Mouse (Mus musculus) heart, postnatal 36 days (tissue): Measurements from ENCODE around the gene Kcnma1. TPM values are rescaled to one million over a fixed set of nuclear protein-coding genes. Genes with fewer than 3 reads are reported as not detected.

Experiments
- DNase-seq, 2 experiments: peaks; one replicate each; pipeline ENCODE4 v3.0.0; 2021 to 2022
- intact Hi-C: fragments of 180-260 bp; cut with DNase I; formaldehyde crosslinking; loops from one replicate; pipeline ENCODE4 v1.15.1; 2025
- total RNA-seq, 2 experiments: library from RNA; stranded (reverse); gene quantifications; 2 replicates each; pipeline ENCODE4 v1.2.3; 2021

The Kcnma1 gene
- total RNA-seq, 2 experiments from 2014 or later = 0.62 to 0.94 TPM

DNA sequence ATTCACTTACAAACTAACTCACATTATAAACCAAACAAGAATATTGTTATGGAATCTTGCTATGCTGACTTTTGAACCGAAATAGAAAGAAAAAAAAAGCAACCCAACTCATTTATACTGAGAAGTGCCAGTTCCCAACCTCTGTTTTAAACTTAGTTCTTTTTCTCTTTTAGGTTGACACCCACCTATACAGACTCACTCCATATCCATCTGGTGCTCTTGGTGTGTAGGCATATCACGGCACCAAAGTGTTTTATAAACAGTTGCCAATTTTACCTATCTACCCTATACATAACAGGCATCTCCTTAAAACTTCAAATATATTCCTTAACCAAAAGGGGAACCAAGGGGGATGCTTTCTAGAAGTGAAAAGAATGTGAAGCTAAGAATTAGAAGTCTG is 393.6 kb downstream of the Kcnma1 start:
- DNase-seq = no peak
- intact Hi-C loops = no loop called here

DNA sequence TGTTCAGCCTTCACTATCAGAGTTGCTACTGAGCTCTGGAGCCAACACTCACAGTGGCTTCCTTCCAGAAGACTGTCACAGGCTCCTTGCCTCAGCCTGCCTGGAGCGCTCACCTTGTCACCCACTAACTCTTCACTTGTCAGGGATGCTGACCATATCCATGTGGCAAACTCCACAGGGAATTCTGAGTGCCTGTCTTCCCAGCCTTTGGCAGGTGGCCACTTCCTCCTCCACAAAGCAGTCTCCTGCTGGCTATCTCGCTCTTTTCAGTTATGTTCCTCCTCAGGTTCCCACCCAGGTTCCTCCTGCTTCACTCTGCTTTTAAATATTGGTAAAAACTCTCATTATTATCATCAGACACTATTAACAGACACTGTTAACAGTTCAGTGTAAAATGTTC is 395.3 kb downstream of the Kcnma1 start:
- intact Hi-C loops = no loop called here

DNA sequence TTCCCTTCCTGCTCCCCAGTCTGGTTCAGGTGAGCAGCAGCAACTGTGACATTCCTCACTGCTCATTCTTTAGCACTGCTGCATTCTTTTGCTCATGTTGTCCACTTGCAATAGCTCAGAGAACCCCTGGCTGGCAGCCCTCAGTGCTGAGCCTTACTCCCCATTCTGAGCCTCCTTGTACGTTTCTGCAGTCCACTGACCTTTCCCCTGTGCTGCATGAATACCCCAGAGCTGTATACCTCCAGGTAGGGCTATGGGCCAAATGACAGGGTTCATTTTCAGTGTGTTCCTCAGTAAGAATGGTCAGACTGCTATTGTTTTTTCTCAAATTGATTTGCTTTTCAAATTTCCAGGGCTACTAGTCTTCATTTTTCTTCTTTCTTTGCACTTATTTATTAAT is 396.2 kb downstream of the Kcnma1 start:
- intact Hi-C loops = no loop called here

More for the DNA sequence above, 395.3 kb downstream of the Kcnma1 start:
- no peak for DNase-seq

DNA sequence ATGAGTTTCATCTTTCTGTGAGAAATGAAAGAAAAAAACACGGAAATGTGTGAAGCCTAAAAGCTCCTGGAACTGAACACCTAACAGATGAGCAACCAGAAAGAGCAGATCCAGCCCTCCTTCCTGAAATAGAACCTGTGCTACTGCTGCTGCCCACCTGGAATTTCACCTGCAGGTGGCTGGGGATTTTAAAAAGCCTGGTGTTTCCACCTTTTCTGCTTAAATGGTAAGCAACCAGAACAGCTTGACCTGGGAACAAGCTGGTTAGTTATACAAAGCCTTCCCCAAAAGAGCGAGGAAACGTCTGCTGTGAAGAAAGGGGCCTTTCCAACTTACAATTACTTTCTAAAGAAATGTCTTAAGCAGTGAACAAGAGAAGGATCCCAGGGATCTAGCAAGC is 404.2 kb downstream of the Kcnma1 start:
- DNase-seq = no peak
- intact Hi-C loops = no loop called here

More for the DNA sequence above, 396.2 kb downstream of the Kcnma1 start:
- no peak for DNase-seq

DNA sequence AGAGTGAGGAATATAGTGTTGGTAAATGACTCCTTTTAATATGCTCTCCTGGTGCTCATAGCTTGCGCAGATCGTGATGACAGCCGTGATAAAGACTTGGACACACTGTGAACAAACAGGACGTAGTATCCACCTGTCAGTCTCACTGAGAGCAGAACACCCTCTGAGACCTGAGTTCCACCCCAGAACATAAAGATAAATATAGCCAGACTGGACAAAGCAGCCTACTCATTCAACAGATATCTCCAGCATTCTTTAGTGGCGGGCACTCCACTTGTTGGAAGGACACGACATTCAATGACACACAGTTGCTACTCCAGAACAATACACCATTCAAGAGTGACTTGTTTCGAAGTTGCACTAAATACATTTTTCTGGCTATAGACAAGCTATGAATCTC is 408.6 kb downstream of the Kcnma1 start:
- intact Hi-C loops = no loop called here
- no peak for DNase-seq

DNA sequence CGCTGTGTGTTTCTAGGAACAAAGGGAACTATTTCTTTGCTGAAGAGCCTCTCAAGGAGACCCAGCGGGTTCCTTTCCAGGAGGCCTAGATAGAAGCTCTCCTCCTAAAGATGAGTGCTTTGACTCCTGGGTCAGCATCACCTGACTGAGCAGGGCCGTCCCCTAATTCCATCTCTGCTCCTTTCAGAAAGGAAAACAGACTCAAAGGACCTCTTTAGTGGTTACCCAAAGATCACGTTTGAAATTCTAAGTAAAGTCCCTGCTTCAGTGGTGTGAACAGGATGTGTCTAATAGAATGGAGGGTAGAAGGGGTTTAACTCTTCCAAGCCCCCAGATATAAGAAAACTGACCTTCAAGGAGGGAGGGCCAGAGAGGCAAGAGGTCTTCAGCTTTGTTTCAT is 411.4 kb downstream of the Kcnma1 start:
- no peak for DNase-seq
- intact Hi-C loops = no loop called here

DNA sequence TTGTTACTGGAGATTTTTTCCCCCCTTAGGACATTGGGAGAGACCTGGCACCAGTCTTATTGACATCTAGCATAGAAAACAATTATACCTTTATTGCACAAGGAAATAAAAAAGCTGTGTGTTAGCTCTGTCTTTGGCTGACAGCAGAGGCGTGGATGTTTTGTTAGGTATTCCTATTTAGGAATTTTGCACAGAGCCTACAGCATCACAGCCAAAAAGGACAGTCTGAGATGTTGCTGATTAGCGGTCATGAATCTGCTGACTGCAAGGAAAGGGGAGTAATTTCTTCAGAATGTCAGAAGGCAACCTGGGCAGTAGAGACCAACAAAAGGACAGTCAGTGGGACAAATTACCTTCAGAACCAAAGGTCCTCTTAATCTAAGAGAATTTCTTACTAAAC is 412.2 kb downstream of the Kcnma1 start:
- intact Hi-C loops = no loop called here

DNA sequence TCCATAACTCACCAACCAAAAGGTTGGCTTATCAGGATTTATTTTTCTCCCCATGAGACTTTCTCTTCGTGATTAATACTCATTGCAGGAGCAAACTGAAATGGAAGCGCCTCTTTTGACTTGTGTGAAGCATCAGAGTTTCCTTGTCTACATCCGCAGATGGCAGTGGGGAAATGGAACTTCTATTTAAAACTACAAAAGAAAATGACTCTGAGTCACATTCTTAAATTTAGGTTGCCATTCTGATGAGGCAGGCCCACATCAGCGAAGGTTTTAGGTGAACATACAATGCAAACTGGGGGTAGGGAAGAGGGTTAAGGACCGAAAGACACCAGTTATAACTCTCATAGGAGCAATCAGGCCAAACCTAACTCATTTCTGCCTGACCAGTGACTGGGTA is 419.7 kb downstream of the Kcnma1 start:
- intact Hi-C loops = no loop called here
- no peak for DNase-seq

More for the DNA sequence above, 412.2 kb downstream of the Kcnma1 start:
- no peak for DNase-seq

DNA sequence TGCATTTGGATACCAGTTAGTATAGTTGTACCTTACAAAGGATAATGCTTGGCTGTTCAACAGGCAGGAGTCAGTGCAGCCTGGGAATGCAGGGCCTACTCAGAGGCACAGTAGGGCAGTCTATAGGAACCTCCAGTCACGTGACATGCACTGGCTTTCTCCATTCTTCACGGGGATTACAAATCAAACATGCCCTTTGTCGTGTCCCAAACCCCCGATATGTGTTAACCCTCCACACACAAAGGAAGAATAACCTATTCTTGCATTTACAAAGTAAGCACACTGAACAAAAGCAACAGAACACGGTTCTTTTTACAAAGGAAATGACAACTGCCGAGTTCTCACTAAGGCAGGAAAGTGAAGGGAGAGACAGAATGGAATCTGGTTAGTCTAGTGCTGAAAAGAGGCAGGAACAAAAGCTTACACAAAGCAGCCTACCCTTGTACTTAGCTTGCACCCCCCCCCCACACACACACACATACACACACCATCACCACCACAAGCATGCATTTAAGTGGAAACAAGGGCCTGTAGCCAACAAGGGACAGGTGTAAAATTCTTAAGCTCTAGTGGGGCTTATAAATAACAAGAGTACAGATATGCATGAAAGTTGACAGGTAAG is 421.4 kb downstream of the Kcnma1 start:
- DNase-seq = no peak
- intact Hi-C loops = no loop called here

DNA sequence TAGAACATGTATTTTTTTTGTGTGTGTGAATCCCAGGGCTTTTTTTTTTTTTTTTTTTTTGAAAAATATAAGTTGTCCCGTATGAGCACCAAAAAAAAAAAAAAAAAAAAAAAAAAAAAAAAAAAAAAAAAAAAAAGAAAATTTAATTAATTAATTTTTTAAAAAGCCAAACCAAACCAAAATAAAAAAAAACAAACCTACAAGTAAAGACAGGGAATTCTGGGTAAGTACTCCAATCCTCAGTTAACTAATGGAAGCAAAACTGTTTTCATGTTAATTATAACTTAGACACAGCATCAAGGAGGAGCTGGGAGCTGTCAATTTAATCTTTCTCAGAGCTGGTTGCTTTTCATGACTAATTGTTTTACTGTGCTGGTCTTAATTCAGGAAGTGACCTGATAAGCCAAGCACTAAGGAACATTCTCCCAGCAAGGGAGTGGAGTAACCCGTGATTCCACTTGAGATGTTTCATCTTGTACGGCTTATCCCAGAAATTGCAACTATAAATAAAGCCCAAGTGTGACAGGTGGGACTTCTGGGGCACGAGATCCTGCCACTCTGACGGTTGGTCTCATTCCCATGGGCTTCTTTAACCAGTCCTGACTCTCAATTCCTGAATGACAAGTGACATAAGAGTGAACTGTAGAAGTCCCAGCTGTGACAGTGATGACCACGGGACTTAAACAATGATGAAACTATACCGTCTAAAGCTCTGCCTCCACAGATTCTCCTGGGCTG is 424.4 kb downstream of the Kcnma1 start:
- no peak for DNase-seq
- intact Hi-C loops = no loop called here

DNA sequence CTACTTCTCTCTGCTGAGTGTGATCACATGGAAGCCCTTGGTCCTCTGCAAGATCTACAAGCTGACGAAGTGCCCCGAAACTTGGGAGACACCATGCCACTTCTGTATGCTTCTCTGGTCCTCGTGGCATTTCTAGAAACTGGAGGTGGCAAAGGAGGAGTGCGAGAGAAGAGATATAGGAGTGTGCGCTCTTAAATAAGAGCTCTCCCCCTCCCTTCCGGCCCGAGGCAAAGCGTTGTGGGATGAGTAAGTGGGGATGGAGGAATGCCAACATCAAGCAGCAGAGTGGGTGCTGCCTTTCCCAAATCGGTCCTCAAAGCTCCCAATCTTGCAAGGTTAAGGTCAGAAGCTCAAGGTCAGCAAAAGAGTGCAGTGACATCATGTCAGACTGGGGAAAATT is 426.8 kb downstream of the Kcnma1 start:
- no peak for DNase-seq
- intact Hi-C loops = no loop called here

DNA sequence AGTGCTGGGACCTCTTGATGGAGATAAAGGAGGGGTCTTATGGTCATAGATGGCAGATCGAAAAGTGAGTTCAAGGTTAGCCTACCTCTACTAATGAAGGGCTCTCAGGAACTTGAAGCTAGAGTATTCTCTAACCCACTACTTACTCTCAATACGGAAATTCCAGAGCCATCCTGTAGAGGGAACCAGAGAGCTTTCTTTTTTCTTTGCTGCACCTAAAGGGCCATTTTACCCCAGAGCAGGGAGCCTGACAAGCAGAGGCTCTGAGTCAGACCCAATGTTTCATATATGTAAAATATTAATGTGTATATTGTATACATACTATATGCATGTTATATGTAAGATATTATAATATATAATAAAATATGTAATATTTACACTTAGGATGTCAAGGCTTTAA is 431.1 kb downstream of the Kcnma1 start:
- DNase-seq = peak; percentile 26 to 32
- intact Hi-C loops = loop anchor here (1.0 to 5.0 kb wide), 4 partner anchors 57 to 476 kb away; no protein-coding TSS in a partner anchor

DNA sequence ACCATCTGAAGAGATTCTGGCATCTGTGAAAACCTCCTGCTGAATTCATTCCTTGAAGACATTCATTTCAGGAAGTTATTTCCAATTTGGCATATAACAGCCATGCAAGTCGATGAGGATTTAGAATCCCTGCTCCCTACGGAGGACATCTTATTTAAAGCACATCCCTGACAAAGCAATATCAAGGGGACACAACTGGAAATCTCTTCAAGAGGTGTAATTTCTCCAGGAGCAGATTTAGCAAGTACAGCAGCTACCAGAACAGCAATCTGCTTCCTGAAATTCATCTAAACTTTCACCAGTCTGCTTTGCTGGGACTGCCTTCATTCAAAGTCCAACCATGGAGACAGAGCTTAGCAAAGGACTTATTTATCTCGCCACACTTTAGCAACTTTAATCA is 433.0 kb downstream of the Kcnma1 start:
- no peak for DNase-seq
- intact Hi-C loops = loop anchor here (5.0 kb wide), 1 partner anchor 211 kb away; no protein-coding TSS in a partner anchor

DNA sequence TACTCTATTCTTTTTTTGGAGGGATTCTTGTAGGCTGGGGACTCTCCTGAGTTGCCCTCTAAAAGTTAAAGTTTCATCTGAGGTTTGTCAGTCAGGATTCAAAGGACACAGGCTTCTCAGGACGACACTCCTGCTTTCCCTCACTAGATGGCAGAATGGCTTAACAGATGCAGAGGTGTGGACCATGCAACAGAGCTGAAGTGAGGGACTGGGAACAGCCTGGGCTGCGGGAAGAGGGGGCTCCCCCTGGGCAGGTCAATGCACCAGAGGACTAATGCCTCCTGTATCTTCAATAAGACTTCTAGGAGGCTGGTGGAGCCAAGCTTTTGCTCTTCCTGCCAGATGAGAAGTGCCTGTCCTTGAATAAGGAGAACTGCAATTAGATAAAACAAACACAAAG is 438.3 kb downstream of the Kcnma1 start:
- intact Hi-C loops = loop anchor here (5.0 kb wide), 1 partner anchor 696 kb away; no protein-coding TSS in a partner anchor
- DNase-seq = no peak

DNA sequence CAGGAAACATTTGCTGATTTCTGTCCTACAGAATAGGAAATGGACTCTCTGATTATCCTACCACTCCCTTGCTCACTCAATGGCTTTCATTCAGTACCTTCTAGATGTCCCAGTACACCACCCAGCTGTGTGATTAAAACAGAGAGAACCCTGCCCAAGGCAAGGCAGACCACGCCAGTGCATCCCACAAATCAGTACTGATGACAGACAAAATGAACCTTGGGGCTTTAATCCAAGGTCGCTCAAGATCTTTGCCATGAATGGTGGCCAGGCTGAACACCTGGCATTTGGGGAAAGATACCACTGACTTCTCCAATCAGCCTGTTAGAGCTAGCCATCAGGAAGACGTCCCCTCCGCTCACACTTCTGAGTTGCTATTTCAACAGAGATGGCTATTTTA is 440.2 kb downstream of the Kcnma1 start:
- no peak for DNase-seq
- intact Hi-C loops = no loop called here

DNA sequence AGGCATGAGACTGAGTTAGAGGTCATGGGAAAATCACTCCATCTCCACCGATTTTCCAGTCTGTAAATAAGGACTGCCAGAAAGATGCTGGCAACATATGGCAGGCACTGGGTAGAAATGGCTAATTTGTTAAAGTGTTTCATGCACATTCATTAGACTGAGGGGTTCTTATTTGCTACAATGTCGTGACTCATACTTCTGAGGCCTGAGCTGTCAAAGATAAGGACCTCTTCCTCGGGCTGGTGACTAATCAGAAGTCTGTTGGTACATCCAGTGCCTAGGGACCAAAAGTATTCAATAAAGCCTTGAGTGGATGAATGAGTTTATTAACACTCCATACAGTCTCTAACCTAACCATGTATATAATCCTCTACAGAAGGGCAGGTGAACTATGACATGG is 440.9 kb downstream of the Kcnma1 start:
- DNase-seq = no peak

DNA sequence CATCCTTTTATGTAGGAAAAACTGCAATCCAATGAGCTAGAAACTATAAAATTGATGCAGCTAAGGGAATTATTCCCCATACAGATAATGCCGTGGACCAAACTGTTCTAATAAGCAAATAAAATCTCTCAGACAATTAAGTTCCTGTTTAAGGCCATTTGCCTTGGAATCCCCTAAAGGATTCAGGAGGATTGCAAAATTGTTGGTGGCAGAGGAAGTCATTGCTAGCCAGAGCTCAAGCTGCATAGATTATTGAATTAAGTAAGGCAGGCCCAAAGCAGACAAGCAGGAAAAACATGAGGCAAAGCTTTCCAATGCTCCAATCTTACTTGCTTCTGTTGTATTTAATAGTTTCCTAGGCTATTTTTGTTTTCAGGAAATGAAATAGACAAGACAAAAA is 441.5 kb downstream of the Kcnma1 start:
- no peak for DNase-seq
- intact Hi-C loops = no loop called here

More for the DNA sequence above, 440.9 kb downstream of the Kcnma1 start:
- intact Hi-C loops = no loop called here

DNA sequence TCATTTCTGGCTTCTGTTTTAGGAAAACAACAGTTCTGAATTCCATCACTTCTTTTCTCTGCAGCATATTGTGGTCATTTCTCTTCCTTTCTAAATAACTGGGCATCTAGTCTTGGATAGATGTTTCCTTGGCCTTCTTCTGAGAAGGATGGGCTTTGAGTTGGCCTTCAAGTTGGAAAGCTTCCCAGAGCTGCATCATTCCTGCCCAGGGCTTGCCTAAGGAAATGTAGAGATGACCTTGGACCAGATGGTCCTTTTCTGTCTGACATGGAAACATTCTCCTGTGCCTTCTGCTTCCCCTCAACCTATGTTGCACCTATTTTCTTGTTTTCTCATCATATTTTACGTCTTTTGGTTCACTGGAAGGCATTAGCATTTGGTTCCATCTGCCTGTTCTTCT is 444.0 kb downstream of the Kcnma1 start:
- no peak for DNase-seq
- intact Hi-C loops = no loop called here

DNA sequence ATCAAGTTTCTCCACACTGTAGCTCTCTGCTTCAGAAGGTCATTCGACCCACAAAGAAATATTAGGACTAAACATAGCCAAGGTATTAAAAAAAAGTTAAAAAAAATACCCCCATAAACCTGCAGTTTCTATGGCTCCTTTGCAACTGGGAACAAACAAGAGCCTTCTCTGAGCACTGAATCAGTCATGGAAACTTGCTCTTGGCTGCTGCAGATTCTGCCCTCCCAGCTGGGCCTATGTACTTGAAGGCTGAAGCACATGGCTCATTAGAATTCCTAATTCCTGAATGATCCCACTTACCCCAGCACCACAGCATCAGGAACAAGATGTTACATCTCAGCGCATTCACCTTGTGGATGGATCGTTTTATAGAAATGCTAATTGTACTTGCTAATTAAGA is 448.4 kb downstream of the Kcnma1 start:
- DNase-seq = no peak
- intact Hi-C loops = no loop called here

DNA sequence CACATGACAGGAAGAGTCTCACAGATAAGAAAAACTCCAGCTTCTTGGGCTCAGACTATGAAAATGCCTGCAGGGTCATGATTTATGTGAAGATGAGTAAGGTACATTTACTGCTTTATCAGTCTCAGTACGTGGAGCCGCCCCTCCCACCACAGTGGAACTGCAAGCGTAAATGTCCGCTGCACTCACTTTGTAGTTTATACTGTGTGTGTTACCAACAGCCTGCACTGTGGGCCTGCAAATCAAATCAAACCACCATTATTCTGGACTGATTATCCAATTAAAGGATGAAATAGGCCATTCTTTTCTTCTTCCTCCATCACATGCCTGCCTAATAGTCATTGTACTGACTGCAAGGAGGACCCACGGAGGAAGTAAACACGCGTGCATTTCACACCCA is 449.8 kb downstream of the Kcnma1 start:
- intact Hi-C loops = no loop called here
- no peak for DNase-seq

DNA sequence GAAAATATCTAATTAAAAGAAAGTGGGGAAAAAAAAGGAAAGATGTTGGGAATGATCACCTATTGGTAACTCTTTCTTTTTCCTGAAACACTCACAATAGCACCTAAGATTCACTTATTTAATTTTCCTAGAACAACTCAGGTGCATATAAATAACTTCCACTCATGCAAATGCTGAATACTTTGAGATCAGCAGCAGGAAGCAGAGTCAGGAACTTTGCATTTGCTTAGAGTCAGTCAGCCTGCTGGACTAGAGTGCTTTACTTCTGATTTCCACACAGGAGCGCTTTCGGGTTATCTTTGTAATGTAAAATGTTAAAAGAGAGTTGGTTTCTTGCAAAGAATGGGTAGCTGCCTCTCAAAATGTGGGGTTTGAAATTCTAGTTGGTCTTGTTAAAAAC is 451.1 kb downstream of the Kcnma1 start:
- intact Hi-C loops = no loop called here
- no peak for DNase-seq

DNA sequence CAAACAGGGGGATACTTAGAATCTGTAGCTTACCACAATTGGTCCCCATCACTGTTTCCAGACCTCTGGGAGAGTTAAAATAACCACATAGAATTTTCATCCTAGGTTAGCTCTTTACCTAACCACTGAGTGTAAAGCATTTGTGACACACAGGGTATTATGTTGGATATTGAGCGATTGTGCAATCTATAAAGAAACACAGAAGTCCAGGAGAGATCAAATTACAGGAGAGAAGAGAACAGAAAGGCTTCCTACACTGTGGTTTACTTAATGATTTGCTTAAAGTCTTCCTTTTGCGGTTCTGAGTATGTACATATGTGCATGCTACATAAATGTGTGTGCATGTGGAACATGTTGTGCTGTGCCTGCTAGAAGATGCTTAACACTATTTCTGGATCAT is 458.6 kb downstream of the Kcnma1 start:
- intact Hi-C loops = no loop called here
- no peak for DNase-seq
